Mouse (Mus musculus) liver, embryonic 14.5 days (tissue): ENCODE data around the gene Mycbpap. TPM values are rescaled to one million over a fixed set of nuclear protein-coding genes. Genes with fewer than 3 reads are reported as not detected.

Experiments
- ATAC-seq: fragments of 200-750 bp; cut with Nextera tagmentation; 2 replicates; pipeline ENCODE4 v1.8.0; 2017; ENCODE audit warnings: moderate number of reproducible peaks, mild to moderate bottlenecking, moderate library complexity; ENCODE audit not compliant: insufficient read depth
- DNase-seq, 3 experiments: peaks; one replicate each; pipeline ENCODE4 v3.0.0-alpha.2; 2012 to 2013; ENCODE audit warnings: low read depth in 3 of 3, low spot score in 3 of 3
- H3K27ac ChIP-seq: fragments of 300-500 bp; sonication (generic); 2 replicates; pipeline ENCODE4 v1.5.1; 2014; ENCODE audit warnings: moderate library complexity, mild to moderate bottlenecking, control low read depth, inconsistent platforms
- H3K27me3 ChIP-seq: fragments of 300-500 bp; sonication (generic); 2 replicates; pipeline ENCODE4 v1.6.1; 2014; ENCODE audit warnings: mild to moderate bottlenecking, low read length, moderate library complexity; ENCODE audit not compliant: control insufficient read depth, insufficient read depth
- H3K36me3 ChIP-seq: fragments of 300-500 bp; sonication (generic); replicated peaks from 2 replicates; pipeline ENCODE4 v1.6.1; 2014; ENCODE audit warnings: low read depth; ENCODE audit not compliant: control insufficient read depth, insufficient read depth
- H3K4me1 ChIP-seq, 2 experiments: fragments of 200-500 bp in 1 of 2; fragments of 300-500 bp in 1 of 2; sonication (generic) in 1 of 2; replicated peaks; 2 replicates each; pipeline ENCODE4 v1.6.1; 2012 to 2014; ENCODE audit warnings: antibody characterized with exemption in 1 of 2, inconsistent platforms in 1 of 2, low read length in 1 of 2; ENCODE audit not compliant: control insufficient read depth in 2 of 2, insufficient read depth in 2 of 2
- H3K4me2 ChIP-seq: fragments of 300-500 bp; sonication (generic); 2 replicates; pipeline ENCODE4 v1.6.1; 2014; ENCODE audit warnings: low read depth, mild to moderate bottlenecking, control low read depth, moderate library complexity
- H3K4me3 ChIP-seq, 2 experiments: fragments of 200-500 bp in 1 of 2; fragments of 300-500 bp in 1 of 2; sonication (generic) in 1 of 2; 2 replicates each; pipeline ENCODE4 v1.5.1; 2012 to 2014; ENCODE audit warnings: low read depth in 2 of 2, low read length in 2 of 2, mild to moderate bottlenecking in 2 of 2, control low read depth in 1 of 2, inconsistent platforms in 1 of 2, moderate library complexity in 1 of 2; ENCODE audit not compliant: insufficient read depth in 1 of 2
- H3K9ac ChIP-seq: fragments of 300-500 bp; sonication (generic); replicated peaks from 2 replicates; pipeline ENCODE4 v1.6.1; 2014; ENCODE audit warnings: mild to moderate bottlenecking, control low read depth, moderate library complexity
- H3K9me3 ChIP-seq: fragments of 300-500 bp; sonication (generic); 2 replicates; pipeline ENCODE4 v1.6.1; 2016; ENCODE audit warnings: low read length, mixed read lengths; ENCODE audit not compliant: control insufficient read depth
- CTCF ChIP-seq: IDR thresholded peaks from 2 replicates; pipeline ENCODE4 v1.5.1; 2016; ENCODE audit warnings: antibody characterized with exemption, low read depth, control low read depth
- EP300 ChIP-seq: IDR thresholded peaks from 2 replicates; pipeline ENCODE4 v1.6.1; 2016; ENCODE audit warnings: antibody characterized with exemption, low read depth
- WGBS: fragments of 180-500 bp; shearing (Covaris S2); extraction: QIAGEN DNeasy Blood & Tissue Kit; methylation state at CpG from one replicate; pipeline ENCODE4 v1.1.7; 2014; ENCODE audit not compliant: insufficient replicate concordance; 5-methylcytosine and 5-hydroxymethylcytosine counted together
- polyA plus RNA-seq, 2 experiments: library from polyadenylated mRNA; depleted of rRNA in 1 of 2; stranded (reverse) in 1 of 2; unstranded in 1 of 2; fragments of >200 nt; fragmentation: Nextera tagmentation in 1 of 2; extraction: Ambion mirVana in 1 of 2; gene quantifications; 2 replicates each; pipeline versions ENCODE4 v1.2.1 to v1.2.3; 2012 to 2014

The Mycbpap gene
- polyA plus RNA-seq, 2 experiments: 0.09 TPM; not detected in 1

DNA sequence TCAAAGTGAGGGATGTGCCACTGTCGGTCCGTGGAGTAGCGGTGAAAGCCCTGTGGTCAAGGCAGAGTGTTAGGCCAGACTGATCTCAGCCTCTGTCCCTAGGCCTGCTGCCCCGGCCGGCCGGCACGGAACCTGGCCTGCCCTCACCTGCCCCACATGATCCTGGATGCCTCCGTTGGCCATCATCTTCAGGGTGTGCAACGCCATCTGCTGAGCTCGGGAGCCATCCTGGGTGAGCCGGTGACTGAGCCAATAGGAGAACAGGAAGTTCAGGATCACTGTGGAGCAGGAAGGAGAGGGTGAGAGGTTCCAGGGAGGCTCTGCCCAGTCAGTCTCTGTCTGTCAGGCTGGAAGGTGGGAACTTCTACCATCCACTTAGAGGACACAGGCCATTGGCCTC is 38.1 kb downstream of the Mycbpap start:
- ATAC-seq (no peak), DNase-seq (no peak)
- TF ChIP-seq EP300 (no peak), CTCF (no peak)
- no peak overlapping the region for H3K4me3 ChIP-seq
- H3K36me3 ChIP-seq: no peaks in the 10 kb centered on the region
- H3K27ac ChIP-seq: no peak overlapping the region
- no peaks in the 10 kb centered on the region for H3K4me1 ChIP-seq
- 66% methylated on average over 11 of the region's 11 CpGs for WGBS
- H3K9ac ChIP-seq: no peak overlapping the region
- no peak overlapping the region for H3K4me2 ChIP-seq
- no peaks in the 10 kb centered on the region for H3K9me3 ChIP-seq
- H3K27me3 ChIP-seq: peaks cover 3% of the 10 kb centered on the region

DNA sequence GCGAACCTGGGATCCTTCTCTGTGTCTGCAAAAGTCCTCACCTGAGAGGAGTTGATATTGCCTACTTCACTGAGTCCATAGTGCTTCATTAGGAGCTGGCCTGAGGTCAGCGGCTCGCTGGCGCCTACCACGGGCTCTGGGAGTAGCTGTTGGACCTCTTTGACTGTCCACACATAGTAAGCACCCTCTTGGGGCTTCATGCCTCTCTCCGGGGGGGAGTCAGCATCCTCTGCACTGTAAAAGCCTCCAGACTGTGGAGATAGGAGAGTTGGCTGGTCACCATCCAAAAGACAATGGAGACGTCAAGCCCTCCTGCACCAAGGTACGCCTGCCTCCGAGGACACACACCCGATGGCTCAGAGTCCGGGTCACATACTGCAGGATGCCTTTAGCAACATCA is 38.8 kb downstream of the Mycbpap start:
- TF ChIP-seq EP300 (no peak), CTCF (no peak)
- 79% methylated on average over 11 of the region's 11 CpGs for WGBS

DNA sequence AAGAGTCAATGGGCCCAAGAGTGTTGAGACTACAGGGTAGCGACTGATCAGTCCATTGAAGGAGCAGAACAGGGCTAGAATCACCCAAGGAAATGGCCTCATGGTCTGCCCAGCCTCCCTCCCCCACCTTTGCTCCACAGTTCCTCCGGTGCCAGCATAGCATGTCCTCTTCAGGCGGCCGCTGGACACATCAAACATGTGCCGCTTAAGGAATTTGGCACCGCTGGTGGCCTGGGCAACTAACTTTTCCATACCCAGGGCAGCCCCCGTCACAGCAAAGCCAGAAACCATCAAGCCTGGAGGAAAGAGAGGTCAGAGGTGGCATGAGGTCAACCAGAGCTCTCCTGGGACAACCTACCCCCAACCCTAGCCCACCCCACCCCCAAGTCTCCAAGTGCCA is 39.6 kb downstream of the Mycbpap start:
- ATAC-seq (no peak), DNase-seq (no peak)
- H3K27ac ChIP-seq: no peak overlapping the region
- no peak for TF ChIP-seq EP300
- no peak for TF ChIP-seq CTCF
- no peak overlapping the region for H3K4me3 ChIP-seq
- H3K4me1 ChIP-seq: no peaks in the 10 kb centered on the region
- no peaks in the 10 kb centered on the region for H3K9me3 ChIP-seq
- H3K9ac ChIP-seq: no peak overlapping the region
- whole genome bisulfite sequencing: 62% methylated on average over 7 of the region's 7 CpGs
- no peak overlapping the region for H3K4me2 ChIP-seq
- peaks cover 13% of the 10 kb centered on the region for H3K27me3 ChIP-seq
- no peaks in the 10 kb centered on the region for H3K36me3 ChIP-seq

More for the DNA sequence above, 38.8 kb downstream of the Mycbpap start:
- Histone ChIP-seq H3K36me3 (no peaks in the 10 kb centered on the region), H3K4me1 (no peaks in the 10 kb centered on the region), H3K27me3 (peaks cover 5% of the 10 kb centered on the region), H3K9ac (no peak overlapping the region), H3K4me2 (no peak overlapping the region), H3K27ac (no peak overlapping the region), H3K9me3 (no peaks in the 10 kb centered on the region), H3K4me3 (no peak overlapping the region)
- ATAC-seq (no peak), DNase-seq (no peak)

DNA sequence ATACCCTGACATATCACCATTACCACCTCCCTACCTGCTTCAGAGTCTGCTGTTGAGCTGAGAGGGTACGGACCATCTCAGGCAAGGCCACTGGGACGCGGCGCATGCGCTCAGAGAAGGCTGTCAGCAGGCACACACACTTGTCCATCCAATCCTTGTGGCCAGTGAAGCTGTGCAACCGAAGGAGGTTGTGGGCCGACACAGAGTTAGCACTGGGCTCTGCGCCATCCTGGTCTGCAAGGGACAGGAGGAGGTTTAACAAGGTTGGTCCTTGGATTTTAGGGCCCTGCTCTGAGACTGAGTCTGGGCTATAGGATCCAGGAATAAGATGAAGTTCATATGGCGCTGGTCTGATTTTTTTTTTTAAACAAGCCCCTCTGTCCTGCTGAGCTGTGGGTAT is 41.2 kb downstream of the Mycbpap start:
- DNase-seq (no peak), ATAC-seq (no peak)
- Histone ChIP-seq H3K4me3 (no peak overlapping the region), H3K36me3 (no peaks in the 10 kb centered on the region), H3K4me1 (no peaks in the 10 kb centered on the region), H3K27me3 (peaks cover 27% of the 10 kb centered on the region), H3K4me2 (no peak overlapping the region), H3K9ac (no peak overlapping the region), H3K27ac (no peak overlapping the region), H3K9me3 (no peaks in the 10 kb centered on the region)
- no peak for TF ChIP-seq EP300
- no peak for TF ChIP-seq CTCF
- 71% methylated on average over 9 of the region's 9 CpGs for WGBS

DNA sequence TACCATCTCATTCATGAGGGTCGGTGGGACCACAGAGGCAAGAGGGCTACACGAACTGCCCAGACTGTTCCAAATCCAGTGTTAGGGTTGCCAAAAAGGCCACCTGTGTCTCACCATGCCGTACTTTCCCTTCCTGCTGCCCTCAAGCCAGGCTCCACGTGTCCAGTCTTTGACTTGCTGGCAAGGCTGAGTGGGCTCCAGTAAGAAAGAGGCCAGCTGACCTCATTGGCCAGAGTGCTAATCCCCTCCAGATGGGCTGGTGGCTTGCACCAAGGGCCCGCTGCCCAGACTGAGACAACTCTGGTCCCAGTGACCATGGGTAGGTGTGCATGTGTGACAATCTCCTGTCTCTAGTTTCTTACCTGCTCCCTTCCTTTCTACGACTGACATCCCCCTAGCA is 43.9 kb downstream of the Mycbpap start:
- H3K4me2 ChIP-seq: no peak overlapping the region
- ATAC-seq: no peak
- no peak overlapping the region for H3K4me3 ChIP-seq
- no peaks in the 10 kb centered on the region for H3K9me3 ChIP-seq
- no peaks in the 10 kb centered on the region for H3K36me3 ChIP-seq
- H3K9ac ChIP-seq: no peak overlapping the region
- no peak for DNase-seq
- WGBS: 50% methylated on average over 6 of the region's 6 CpGs
- no peak overlapping the region for H3K27ac ChIP-seq
- no peak for TF ChIP-seq EP300
- no peak for TF ChIP-seq CTCF
- H3K4me1 ChIP-seq: no peaks in the 10 kb centered on the region
- peaks cover 51% of the 10 kb centered on the region for H3K27me3 ChIP-seq
